Mouse (Mus musculus): Measurements from ENCODE around the gene Gm21762. TPM values are rescaled to one million over a fixed set of nuclear protein-coding genes. Genes with fewer than 3 reads are reported as not detected.
"Not testable (repeated sequence)": the region's sequence is repeated elsewhere in the genome, so short reads cannot be mapped to it uniquely, and the experiment has no call there.

Gm21762 gene
- polyA plus RNA-seq, 1 experiment from 2014 or later = not detected

DNA sequence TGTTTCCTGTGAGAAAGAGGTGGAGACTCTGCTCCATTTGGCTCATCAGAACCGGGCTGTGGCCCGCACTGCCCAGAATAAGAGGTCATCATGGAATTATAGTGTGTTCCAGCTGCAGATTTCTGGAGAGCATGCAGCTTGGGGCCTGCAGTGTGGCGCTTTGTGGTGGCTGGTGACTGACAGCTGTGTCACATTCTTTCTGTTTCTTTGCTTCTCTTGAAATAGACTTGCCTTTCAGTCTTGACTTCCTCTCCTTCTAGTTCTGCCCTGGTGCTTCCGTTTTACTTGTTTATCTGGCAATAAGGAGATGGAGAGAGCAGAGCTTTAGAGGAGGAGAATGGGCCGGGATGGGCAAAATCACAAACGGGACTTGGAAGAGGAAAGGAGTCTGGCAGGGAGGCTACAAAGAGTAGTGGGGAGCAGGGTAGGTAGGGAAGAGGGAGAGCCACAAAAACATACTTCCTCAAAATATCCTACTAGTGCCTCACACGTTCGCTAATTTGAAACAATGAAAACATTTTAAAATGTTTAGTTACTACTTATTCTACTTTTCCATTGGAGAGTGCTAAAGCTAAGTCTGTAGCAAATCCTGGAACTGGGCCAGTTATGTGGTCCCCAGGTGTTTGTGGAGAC is 19.4 kb downstream of the Gm21762 start:
- not testable (repeated sequence) for ATAC-seq (ENCODE audit: insufficient read depth); H3K4me2 ChIP-seq; H3K27ac ChIP-seq (replicated peaks); H3K9ac ChIP-seq; H3K9me3 ChIP-seq (replicated peaks); H3K27me3 ChIP-seq; H3K36me3 ChIP-seq (replicated peaks); H3K4me1 ChIP-seq (replicated peaks); H3K4me3 ChIP-seq (replicated peaks)
- WGBS (ENCODE audit: insufficient replicate concordance) = 41% methylated on average over 7 of the region's 8 CpGs

DNA sequence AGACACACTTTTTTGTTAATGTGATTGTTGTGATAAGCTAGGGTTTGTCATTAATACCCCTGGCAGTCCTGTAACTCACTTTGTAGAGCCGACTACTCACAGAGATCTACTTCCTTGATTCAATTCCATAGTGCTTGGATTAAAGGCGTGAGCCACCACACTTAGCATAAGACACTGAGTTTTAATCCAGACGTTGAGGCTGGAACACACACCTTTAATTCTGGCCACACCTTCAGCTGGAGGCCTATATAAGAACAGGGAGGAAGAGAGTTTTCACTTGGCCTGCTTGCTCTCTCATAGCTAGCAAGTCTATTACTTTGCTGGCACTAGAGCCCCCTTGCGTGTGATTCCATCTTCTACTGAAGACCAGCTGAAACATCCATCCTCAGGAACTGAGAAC is 43.6 kb downstream of the Gm21762 start, which contains the start of gene Gm21818:
TSS of gene Gm21818 (plus strand) at position 301 of the 400 bp plus-strand sequence.
- H3K36me3 ChIP-seq (replicated peaks); ATAC-seq (ENCODE audit: insufficient read depth); H3K27me3 ChIP-seq; H3K9ac ChIP-seq; H3K9me3 ChIP-seq (replicated peaks); H3K4me1 ChIP-seq (replicated peaks); H3K4me2 ChIP-seq; H3K4me3 ChIP-seq (replicated peaks); H3K27ac ChIP-seq (replicated peaks): not testable (repeated sequence)
- WGBS (ENCODE audit: insufficient replicate concordance) = 60% methylated on average over 4 of the region's 4 CpGs

DNA sequence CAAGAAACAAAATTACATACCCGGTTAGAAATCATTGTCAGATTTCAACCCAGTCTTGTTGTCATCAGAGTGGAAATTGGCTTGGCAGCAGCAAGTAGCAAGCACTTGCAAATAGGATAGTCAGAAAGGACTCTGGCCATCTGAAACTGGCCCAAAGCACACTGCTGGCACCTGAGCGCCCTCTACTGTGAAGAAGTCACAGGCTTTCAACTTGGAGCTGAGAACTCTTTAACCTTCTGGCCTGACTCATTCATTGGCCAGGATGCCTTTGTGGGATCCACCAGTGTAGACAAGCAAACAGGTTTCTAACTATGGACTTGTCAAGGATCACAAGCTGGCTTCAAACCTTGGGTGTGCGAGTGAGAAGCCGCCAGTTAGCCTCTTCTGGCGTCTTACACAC is 47.4 kb downstream of the Gm21762 start:
- 32% methylated on average over 5 of the region's 5 CpGs for WGBS (ENCODE audit: insufficient replicate concordance)
- ATAC-seq (ENCODE audit: insufficient read depth); H3K4me2 ChIP-seq: not testable (repeated sequence)

More for the DNA sequence above, 47.4 kb downstream of the Gm21762 start:
- H3K36me3 ChIP-seq (replicated peaks); H3K9me3 ChIP-seq (replicated peaks); H3K27me3 ChIP-seq; H3K4me1 ChIP-seq (replicated peaks); H3K4me3 ChIP-seq (replicated peaks); H3K9ac ChIP-seq; H3K27ac ChIP-seq (replicated peaks): not testable (repeated sequence)

Other genes with a start within 250 kb of the Gm21762 start
- not detected in 2 replicates for gene Gm36079, start 188.9 kb downstream of the Gm21762 start, polyA plus RNA-seq (2015; fragmentation: Nextera tagmentation; extraction: Ambion mirVana)
- gene Gm21188, start 163.8 kb downstream of the Gm21762 start, polyA plus RNA-seq (2015; fragmentation: Nextera tagmentation; extraction: Ambion mirVana) = 0.35 and 0.43 TPM in 2 replicates
- not detected in 2 replicates for gene Gm20767, start 75.7 kb downstream of the Gm21762 start, polyA plus RNA-seq (2015; fragmentation: Nextera tagmentation; extraction: Ambion mirVana)
- not detected in 2 replicates for gene Gm21818, start 43.5 kb downstream of the Gm21762 start, polyA plus RNA-seq (2015; fragmentation: Nextera tagmentation; extraction: Ambion mirVana)
- gene Gm21731, start 23.2 kb upstream of the Gm21762 start, polyA plus RNA-seq (2015; fragmentation: Nextera tagmentation; extraction: Ambion mirVana) = not detected in 2 replicates
- not detected in 2 replicates for gene AF067061, start 47.2 kb upstream of the Gm21762 start, polyA plus RNA-seq (2015; fragmentation: Nextera tagmentation; extraction: Ambion mirVana)
- gene BC147527, start 84.4 kb upstream of the Gm21762 start, polyA plus RNA-seq (2015; fragmentation: Nextera tagmentation; extraction: Ambion mirVana) = 0.44 and 1.1 TPM in 2 replicates
- not detected in 2 replicates for gene Tcstv3, start 100.9 kb upstream of the Gm21762 start, polyA plus RNA-seq (2015; fragmentation: Nextera tagmentation; extraction: Ambion mirVana)